Mouse (Mus musculus): ENCODE results near the gene Ypel4.

Gene Ypel4

GRCm38 (mm10) chr2:84762295-84762694 is 28.4 kb downstream of the Ypel4 start:
- DNase-seq: no peak

- DNase-seq: no peak
Observed at GRCm38 (mm10) chr2:84762818-84763217, 29.0 kb downstream of the Ypel4 start.

GRCm38 (mm10) chr2:84770501-84770900 is 36.6 kb downstream of the Ypel4 start:
- DNase-seq: no peak

GRCm38 (mm10) chr2:84772454-84772853 is 38.6 kb downstream of the Ypel4 start:
- no peak for DNase-seq

GRCm38 (mm10) chr2:84773195-84773594 is 39.3 kb downstream of the Ypel4 start:
- DNase-seq: no peak

GRCm38 (mm10) chr2:84774751-84775150 is 40.9 kb downstream of the Ypel4 start:
- DNase-seq: peak; percentile 84

- DNase-seq: peak; percentile 46
Observed at GRCm38 (mm10) chr2:84775241-84775640, 41.4 kb downstream of the Ypel4 start, which contains the start of gene Serping1. Gene Serping1, minus strand, starts transcription at chr2:84775444.

- peak; percentile 37 for DNase-seq
Observed at GRCm38 (mm10) chr2:84775665-84776064, 41.8 kb downstream of the Ypel4 start.

- DNase-seq: no peak
Observed at GRCm38 (mm10) chr2:84777706-84778105, 43.8 kb downstream of the Ypel4 start.

- no peak for DNase-seq
Observed at GRCm38 (mm10) chr2:84779210-84779609, 45.4 kb downstream of the Ypel4 start.

GRCm38 (mm10) chr2:84783315-84783714 is 49.5 kb downstream of the Ypel4 start:
- DNase-seq: no peak

- peak; percentile 52 for DNase-seq
Observed at GRCm38 (mm10) chr2:84783840-84784566, 50.1 kb downstream of the Ypel4 start.
